Mouse (Mus musculus) kidney, postnatal 0 days (tissue): Measurements from ENCODE around the gene Ipo5. TPM values are rescaled to one million over a fixed set of nuclear protein-coding genes. Genes with fewer than 3 reads are reported as not detected.

ENCODE experiments used
- ATAC-seq: fragments of 200-750 bp; cut with Nextera tagmentation; replicated peaks from 2 replicates; pipeline ENCODE4 v1.8.0; 2017; ENCODE audit warnings: low read depth, moderate number of reproducible peaks, moderate TSS enrichment, moderate library complexity; ENCODE audit not compliant: low FRiP score
- DNase-seq: peaks from one replicate; pipeline ENCODE4 v3.0.0-alpha.2; 2016; ENCODE audit warnings: low spot score
- H3K27ac ChIP-seq: fragments of 300-500 bp; sonication (generic); 2 replicates; pipeline ENCODE4 v1.5.1; 2014; ENCODE audit warnings: mild to moderate bottlenecking
- H3K27me3 ChIP-seq: fragments of 300-500 bp; sonication (generic); 2 replicates; pipeline ENCODE4 v1.6.1; 2014; ENCODE audit warnings: low read length, mixed read lengths; ENCODE audit not compliant: insufficient read depth
- H3K36me3 ChIP-seq: fragments of 300-500 bp; sonication (generic); 2 replicates; pipeline ENCODE4 v1.6.1; 2014; ENCODE audit warnings: low read length, mixed read lengths; ENCODE audit not compliant: insufficient read depth
- H3K4me1 ChIP-seq: fragments of 300-500 bp; sonication (generic); replicated peaks from 2 replicates; pipeline ENCODE4 v1.6.1; 2014; ENCODE audit warnings: antibody characterized with exemption, low read length, mixed read lengths; ENCODE audit not compliant: insufficient read depth
- H3K4me2 ChIP-seq: fragments of 300-500 bp; sonication (generic); 2 replicates; pipeline ENCODE4 v1.6.1; 2014; ENCODE audit warnings: mild to moderate bottlenecking, low read length, moderate library complexity, mixed read lengths
- H3K4me3 ChIP-seq: fragments of 300-500 bp; sonication (generic); replicated peaks from 2 replicates; pipeline ENCODE4 v1.5.1; 2014; ENCODE audit warnings: low read depth, low read length
- H3K9ac ChIP-seq: fragments of 300-500 bp; sonication (generic); 2 replicates; pipeline ENCODE4 v1.6.1; 2014; ENCODE audit warnings: low read depth, low read length
- H3K9me3 ChIP-seq: fragments of 300-500 bp; sonication (generic); replicated peaks from 2 replicates; pipeline ENCODE4 v1.6.1; 2016; ENCODE audit warnings: low read length, inconsistent platforms, mixed read lengths
- CTCF ChIP-seq: IDR thresholded peaks from 2 replicates; pipeline ENCODE4 v1.5.1; 2016; ENCODE audit warnings: antibody characterized with exemption, low read depth, mild to moderate bottlenecking, moderate library complexity
- WGBS: fragments of 180-500 bp; shearing (Covaris S2); extraction: QIAGEN DNeasy Blood & Tissue Kit; methylation state at CpG from one replicate; pipeline ENCODE4 v1.1.7; 2014; 5-methylcytosine and 5-hydroxymethylcytosine counted together
- polyA plus RNA-seq: library from polyadenylated mRNA; unstranded; fragments of >200 nt; fragmentation: Nextera tagmentation; extraction: Ambion mirVana; gene quantifications from 2 replicates; pipeline ENCODE4 v1.2.1, GENCODE M21; 2015

Ipo5 gene
- polyA plus RNA-seq, 1 experiment from 2014 or later, result 49.8 TPM

- H3K9ac ChIP-seq, result no peak overlapping the region
- no peak overlapping the region for H3K4me3 ChIP-seq
- no peaks in the 10 kb centered on the region for H3K36me3 ChIP-seq
- DNase-seq (no peak), ATAC-seq (no peak)
- 59% methylated on average over 6 of the region's 6 CpGs for WGBS
- no peak overlapping the region for H3K4me2 ChIP-seq
- H3K4me1 ChIP-seq, result no peaks in the 10 kb centered on the region
- no peak overlapping the region for H3K27ac ChIP-seq
- H3K27me3 ChIP-seq, result no peaks in the 10 kb centered on the region
- peak; percentile 55 for TF ChIP-seq CTCF
- H3K9me3 ChIP-seq, result no peaks in the 10 kb centered on the region
Observed at GRCm38 (mm10) chr14:120971313-120971712, 60.3 kb downstream of the Ipo5 start.

GRCm38 (mm10) chr14:120979559-120979958 is 68.5 kb downstream of the Ipo5 start:
- no peaks in the 10 kb centered on the region for H3K36me3 ChIP-seq
- no peaks in the 10 kb centered on the region for H3K4me1 ChIP-seq
- H3K9me3 ChIP-seq, result no peaks in the 10 kb centered on the region
- H3K9ac ChIP-seq, result no peak overlapping the region
- TF ChIP-seq CTCF, result peak; percentile 85
- no peak overlapping the region for H3K27ac ChIP-seq
- DNase-seq (peak; percentile 79), ATAC-seq (peak; percentile 54; the same call in 1 of the 2 replicates)
- no peak overlapping the region for H3K4me2 ChIP-seq
- 41% methylated on average over 3 of the region's 3 CpGs for WGBS
- no peak overlapping the region for H3K4me3 ChIP-seq
- no peaks in the 10 kb centered on the region for H3K27me3 ChIP-seq

- H3K4me2 ChIP-seq, result no peak overlapping the region
- no peaks in the 10 kb centered on the region for H3K36me3 ChIP-seq
- WGBS, result 36% methylated on average over 6 of the region's 6 CpGs
- no peak overlapping the region for H3K4me3 ChIP-seq
- no peak for TF ChIP-seq CTCF
- no peaks in the 10 kb centered on the region for H3K4me1 ChIP-seq
- no peak overlapping the region for H3K9ac ChIP-seq
- no peaks in the 10 kb centered on the region for H3K27me3 ChIP-seq
- H3K9me3 ChIP-seq, result no peaks in the 10 kb centered on the region
- DNase-seq, result peak; percentile 64
- H3K27ac ChIP-seq, result no peak overlapping the region
- ATAC-seq, result no peak
Observed at GRCm38 (mm10) chr14:120989126-120989525, 78.1 kb downstream of the Ipo5 start.

Other genes starting within 250 kb of the Ipo5 start
- 23.4 and 25.0 TPM in 2 replicates for gene Farp1, start 124.0 kb downstream of the Ipo5 start, polyA plus RNA-seq